Mouse (Mus musculus): ENCODE measurements around the gene Abcb1a. TPM values are rescaled to one million over a fixed set of nuclear protein-coding genes. Genes with fewer than 3 reads are reported as not detected.
"Not testable (repeated sequence)": the region's sequence is repeated elsewhere in the genome, so short reads cannot be mapped to it uniquely, and the experiment has no call there.

The Abcb1a gene
- total RNA-seq, 2 experiments from 2014 or later: 0.17 TPM; not detected in 1

DNA sequence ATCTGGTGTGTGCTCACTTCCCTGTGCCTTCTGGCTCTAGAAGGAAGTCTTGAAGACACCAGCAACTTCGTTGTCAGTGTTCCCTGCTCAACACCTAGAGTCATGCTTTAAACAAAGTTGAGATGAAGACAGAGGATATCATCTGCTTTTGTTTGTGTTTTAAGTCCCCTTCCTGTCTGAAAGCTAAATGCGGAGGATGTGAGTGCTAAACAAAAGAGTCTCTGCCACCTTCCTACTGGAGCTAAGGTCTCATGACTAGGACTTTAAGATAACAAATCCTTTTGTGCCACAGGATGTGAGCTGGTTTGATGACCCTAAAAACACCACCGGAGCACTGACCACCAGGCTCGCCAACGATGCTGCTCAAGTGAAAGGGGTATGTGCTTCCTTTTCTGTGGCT is 63.0 kb downstream of the Abcb1a start:
- ATAC-seq (replicated peaks; ENCODE audit: poor library complexity): no peak

DNA sequence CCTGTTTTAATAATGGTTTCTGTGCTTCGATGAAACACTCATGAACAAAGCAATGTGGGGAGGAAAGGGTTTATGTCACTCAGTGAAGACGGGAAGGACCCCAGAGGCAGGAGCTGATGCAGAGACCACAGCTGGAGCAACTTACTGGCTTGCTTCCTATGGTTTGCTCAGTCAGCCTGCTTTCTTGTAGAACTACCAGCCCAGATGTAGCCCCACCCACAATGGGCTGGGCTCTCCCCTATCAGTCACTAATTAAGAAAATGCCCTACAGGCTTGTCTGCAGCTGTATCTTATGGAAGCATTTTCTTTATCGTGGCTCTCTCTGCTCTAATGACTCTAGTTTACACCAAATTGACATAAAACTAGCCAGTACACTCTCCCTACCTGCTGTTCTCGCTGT is 67.9 kb downstream of the Abcb1a start:
- peak; percentile 54; the same call in 1 of the 2 replicates for ATAC-seq (replicated peaks; ENCODE audit: poor library complexity)

GRCm38 (mm10) chr5:8732639-8733038 is 72.8 kb downstream of the Abcb1a start:
- no peak for ATAC-seq (replicated peaks; ENCODE audit: poor library complexity)

DNA sequence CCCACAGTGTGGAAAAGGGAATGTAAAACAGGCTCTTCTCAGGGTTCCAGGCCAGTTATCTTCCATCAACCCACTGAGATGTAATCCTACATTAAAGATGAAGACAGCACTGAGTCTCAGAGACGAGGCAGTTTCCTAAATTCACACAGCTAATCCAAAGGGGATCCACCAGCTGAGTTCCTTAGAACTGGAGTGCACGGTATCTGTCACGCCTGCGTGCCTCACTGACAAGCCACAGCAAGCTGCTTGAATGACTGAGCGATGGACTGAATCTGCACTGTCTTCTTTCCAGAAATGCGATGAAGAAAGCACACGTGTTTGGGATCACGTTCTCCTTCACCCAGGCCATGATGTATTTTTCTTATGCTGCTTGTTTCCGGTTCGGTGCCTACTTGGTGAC is 73.4 kb downstream of the Abcb1a start:
- ATAC-seq (replicated peaks; ENCODE audit: poor library complexity): not testable (repeated sequence)

GRCm38 (mm10) chr5:8736389-8736788 is 76.5 kb downstream of the Abcb1a start:
- peak; percentile 70 for ATAC-seq (replicated peaks; ENCODE audit: poor library complexity)

GRCm38 (mm10) chr5:8737062-8737461 is 77.2 kb downstream of the Abcb1a start:
- ATAC-seq (replicated peaks; ENCODE audit: poor library complexity): 0 out of 2 replicates have a peak, but pooled peaks have one; percentile 20

DNA sequence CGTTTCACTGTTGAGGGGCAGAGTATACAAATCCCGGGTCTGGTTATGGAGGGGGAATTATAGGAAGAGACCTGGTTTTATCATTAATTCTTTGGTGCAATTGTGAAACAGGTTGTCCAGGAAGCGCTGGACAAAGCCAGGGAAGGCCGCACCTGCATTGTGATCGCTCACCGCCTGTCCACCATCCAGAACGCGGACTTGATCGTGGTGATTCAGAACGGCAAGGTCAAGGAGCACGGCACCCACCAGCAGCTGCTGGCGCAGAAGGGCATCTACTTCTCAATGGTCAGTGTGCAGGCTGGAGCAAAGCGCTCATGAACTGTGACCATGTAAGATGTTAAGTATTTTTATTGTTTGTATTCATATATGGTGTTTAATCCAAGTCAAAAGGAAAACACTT is 87.4 kb downstream of the Abcb1a start:
- not testable (repeated sequence) for ATAC-seq (replicated peaks; ENCODE audit: poor library complexity)

DNA sequence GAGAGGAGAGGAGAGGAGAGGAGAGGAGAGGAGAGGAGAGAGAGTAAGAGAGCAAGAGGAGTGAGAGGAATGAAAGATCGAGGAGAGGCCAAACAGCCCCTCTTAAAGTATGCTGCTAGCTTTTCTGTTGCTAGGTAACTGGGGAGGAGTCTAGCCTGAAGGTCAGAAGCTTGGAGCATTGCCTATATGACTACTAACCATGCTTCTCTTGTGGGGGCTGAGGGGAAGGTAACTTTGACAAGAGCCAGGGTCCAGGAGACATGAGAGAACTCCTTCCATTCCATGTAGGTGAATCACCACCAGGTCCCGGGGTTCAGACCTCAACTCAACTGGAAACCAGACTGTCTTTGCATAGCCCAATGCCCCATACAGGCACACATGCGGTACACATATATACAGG is 113.0 kb downstream of the Abcb1a start:
- ATAC-seq (replicated peaks; ENCODE audit: poor library complexity): no peak

- peak; percentile 61 for ATAC-seq (replicated peaks; ENCODE audit: poor library complexity)
These were observed 118.4 kb downstream of the Abcb1a start for GRCm38 (mm10) chr5:8778311-8778710.

GRCm38 (mm10) chr5:8778751-8779150 is 118.9 kb downstream of the Abcb1a start:
- ATAC-seq (replicated peaks; ENCODE audit: poor library complexity): no peak

GRCm38 (mm10) chr5:8792281-8792680 is 132.4 kb downstream of the Abcb1a start:
- no peak for ATAC-seq (replicated peaks; ENCODE audit: poor library complexity)

Other genes with a start within 250 kb of the Abcb1a start
- 66.5 and 78.2 TPM in 2 replicates for gene Dbf4, start 237.4 kb upstream of the Abcb1a start, total RNA-seq (2015)
- 65.1 and 76.5 TPM in 2 replicates for gene Dbf4, start 237.4 kb upstream of the Abcb1a start, total RNA-seq (2017)
- gene Slc25a40, start 237.2 kb upstream of the Abcb1a start, total RNA-seq (2015): 8.5 and 9.8 TPM in 2 replicates
- 7.9 and 12.5 TPM in 2 replicates for gene Slc25a40, start 237.2 kb upstream of the Abcb1a start, total RNA-seq (2017)
- 0.42 and 1.5 TPM in 2 replicates for gene Rundc3b, start 37.1 kb upstream of the Abcb1a start, total RNA-seq (2015)
- 0.17 and 0.81 TPM in 2 replicates for gene Rundc3b, start 37.1 kb upstream of the Abcb1a start, total RNA-seq (2017)
- 11.4 and 17.3 TPM in 2 replicates for gene Abcb1b, start 138.1 kb downstream of the Abcb1a start, total RNA-seq (2015)
- 26.9 and 27.2 TPM in 2 replicates for gene Abcb1b, start 138.1 kb downstream of the Abcb1a start, total RNA-seq (2017)
- gene Abcb4, start 233.6 kb downstream of the Abcb1a start, total RNA-seq (2015): 9.0 and 13.4 TPM in 2 replicates
- 17.4 and 34.4 TPM in 2 replicates for gene Abcb4, start 233.6 kb downstream of the Abcb1a start, total RNA-seq (2017)